Mouse (Mus musculus) right cerebral cortex, adult 2 months (tissue): Measurements from ENCODE around the gene Scg3.
"Not testable (repeated sequence)": the region's sequence is repeated elsewhere in the genome, so short reads cannot be mapped to it uniquely, and the experiment has no call there.

Experiments
- DNase-seq, 2 experiments: peaks; one replicate each; pipeline ENCODE4 v3.0.0; 2021 to 2022; ENCODE audit warnings: low spot score in 2 of 2

The Scg3 gene

GRCm38 (mm10) chr9:75683426-75684191, at the start of gene Scg3:
Gene Scg3 (minus strand): TSS chr9:75684056.
- peak; percentile 96 to 97 for DNase-seq

DNA sequence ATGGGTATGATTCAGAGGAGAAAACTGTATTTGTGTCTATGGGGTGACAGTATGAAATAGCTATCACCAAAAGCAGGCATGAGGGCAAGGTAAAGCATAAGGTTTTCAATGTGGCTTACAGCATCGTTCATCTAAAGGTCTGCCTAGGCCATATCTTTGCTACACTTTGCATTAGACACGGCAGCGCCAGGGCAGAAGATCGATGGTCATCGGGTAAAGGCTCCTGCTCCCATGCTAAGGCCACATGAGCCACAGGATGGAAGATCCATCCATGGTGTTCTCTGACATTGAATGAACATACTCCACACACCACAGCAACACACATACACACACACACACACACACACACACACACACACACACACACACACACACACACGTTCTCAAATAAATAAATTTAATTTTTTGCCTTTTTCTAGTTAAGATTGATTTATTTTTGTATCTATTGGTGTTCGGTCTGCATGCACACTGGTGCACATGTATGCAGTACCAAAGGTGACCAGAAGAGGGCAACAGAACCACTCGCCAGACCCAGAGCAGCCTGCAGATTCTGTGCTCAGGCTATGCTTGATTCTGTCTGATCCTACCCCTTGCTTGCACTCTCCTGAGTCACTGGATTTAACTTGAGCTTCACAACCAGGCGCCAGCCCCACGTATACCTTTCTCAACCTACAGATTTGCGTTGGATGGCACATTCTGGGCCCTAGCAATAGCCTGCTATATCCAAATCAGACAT, 36.3 kb upstream of the Scg3 start:
- DNase-seq, result peak; percentile 68 to 77

DNA sequence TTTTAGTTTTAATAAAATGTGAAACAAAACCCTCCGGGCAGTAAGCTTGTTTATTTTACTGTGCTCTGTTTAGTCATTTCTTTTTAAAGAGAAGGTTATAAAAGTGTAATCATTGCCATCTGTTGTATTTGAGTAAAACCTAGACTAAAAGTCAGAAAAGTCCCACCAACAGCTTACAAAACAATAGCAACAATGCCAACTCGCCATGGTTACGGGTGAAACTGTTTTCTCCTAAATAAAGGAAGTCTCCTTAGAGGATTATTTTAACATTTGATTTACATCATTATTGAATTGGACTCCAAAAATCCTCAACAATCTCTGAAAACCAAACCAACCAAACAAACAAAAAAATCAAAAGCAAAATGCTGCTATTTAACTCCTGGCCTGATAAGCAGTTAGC, 35.6 kb upstream of the Scg3 start:
- DNase-seq, result no peak

DNA sequence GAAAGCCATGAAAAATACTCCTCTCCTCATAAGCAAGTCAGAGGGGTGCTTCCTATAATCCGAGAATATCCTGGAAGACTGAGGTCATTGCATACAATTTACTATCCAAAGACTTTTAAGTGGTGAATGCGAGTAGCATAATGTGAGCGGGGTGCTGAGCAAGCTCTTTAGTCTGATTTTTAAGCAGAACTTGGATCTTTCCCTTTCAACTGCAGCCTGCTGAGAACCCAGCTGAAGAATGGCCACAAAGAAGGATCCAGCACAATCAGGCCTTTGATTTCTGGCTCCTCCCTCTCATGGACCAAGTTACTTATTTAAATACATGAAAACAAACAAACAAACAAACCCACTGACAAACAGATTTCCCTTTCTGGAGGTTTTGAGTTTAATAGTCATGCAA, 916 bp upstream of the Scg3 start:
- no peak for DNase-seq

- no peak for DNase-seq
These were observed 436 bp upstream of the Scg3 start for GRCm38 (mm10) chr9:75684292-75684691.

DNA sequence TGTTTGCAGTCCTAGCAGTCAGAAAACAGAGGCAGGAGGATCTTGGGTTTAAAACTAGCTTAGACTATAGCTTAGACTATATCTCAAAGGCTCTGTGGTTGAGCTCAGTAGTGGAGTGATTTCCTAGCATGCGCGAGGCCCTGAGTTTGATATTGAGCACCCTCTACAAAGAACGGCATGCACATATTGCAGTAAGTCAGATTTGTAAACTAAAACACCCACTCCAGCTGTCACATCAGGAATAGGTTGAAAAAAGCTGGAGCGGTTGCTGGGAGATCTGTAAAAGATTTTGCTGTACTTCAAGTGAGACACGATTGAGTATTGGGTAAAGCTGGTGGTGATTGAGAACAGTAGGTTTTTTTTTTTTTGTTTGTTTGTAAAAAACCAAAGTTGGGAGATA, 3.2 kb downstream of the Scg3 start:
- DNase-seq, result peak in 1 of 2 experiments; percentile 32

- DNase-seq, result no peak
These were observed 4.2 kb downstream of the Scg3 start for GRCm38 (mm10) chr9:75679629-75680028.

GRCm38 (mm10) chr9:75678341-75678740, 5.5 kb downstream of the Scg3 start:
- no peak for DNase-seq

DNA sequence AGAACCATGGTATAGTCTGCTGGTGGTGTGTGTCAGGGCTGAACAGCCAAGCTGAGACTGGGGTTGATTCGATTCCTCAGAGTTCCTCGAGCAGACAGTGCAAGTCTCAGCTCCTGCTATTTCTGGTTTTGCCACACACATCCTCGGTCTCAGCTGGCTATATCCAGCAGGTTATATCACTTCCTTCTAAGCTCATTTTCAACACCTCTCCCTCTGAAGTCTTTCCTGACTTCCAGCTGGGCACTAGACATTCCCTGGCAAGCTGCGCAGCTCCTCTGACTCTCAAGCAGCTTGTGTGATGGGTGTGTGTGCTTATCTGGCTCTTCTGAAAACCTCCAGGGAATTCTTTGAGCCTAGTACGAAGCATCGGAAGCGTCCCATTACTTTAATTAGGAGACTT, 7.6 kb downstream of the Scg3 start:
- peak; percentile 48 to 59 for DNase-seq

DNA sequence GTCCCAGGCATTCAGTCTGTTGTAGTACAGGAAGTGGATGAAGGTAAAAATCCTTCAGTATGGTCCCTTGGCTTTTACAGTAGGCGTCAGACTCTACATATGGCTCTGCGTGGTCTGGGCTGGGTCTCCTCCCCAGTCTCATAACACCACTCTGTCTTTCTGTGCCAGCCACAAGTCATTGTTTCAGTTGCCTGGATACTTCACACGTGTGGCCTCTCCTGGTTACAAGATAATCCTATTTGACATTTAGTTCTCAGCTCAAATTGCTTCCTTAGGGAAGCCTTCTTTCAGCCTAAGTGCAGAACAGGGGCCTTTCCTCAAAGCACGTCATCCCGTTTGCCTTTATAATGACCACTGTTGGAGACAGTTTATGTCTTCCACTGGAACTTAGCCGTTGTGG, 11.1 kb downstream of the Scg3 start:
- no peak for DNase-seq

DNA sequence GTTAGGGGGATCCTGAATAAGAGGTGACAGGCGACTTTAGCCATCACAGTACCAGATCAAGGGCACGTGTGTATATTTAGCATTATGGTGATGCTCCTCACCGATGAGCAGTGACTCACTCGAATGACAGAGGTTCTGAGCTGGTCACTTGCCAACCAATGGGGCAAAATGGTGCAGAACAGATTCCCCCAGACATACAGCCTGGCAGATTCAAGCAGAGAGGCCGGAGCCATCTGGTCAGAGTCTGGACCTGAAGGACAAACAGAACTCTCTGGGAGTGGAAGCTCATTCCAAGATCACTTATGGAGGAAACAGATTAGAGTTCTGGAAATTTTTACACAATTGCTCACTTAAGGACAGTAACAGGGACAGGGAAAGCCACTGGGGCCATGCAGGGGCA, 17.2 kb downstream of the Scg3 start:
- DNase-seq, result no peak

- no peak for DNase-seq
These were observed 18.5 kb downstream of the Scg3 start for GRCm38 (mm10) chr9:75665364-75665763.

GRCm38 (mm10) chr9:75660917-75661316, 22.9 kb downstream of the Scg3 start:
- DNase-seq, result peak; percentile 64 to 76

DNA sequence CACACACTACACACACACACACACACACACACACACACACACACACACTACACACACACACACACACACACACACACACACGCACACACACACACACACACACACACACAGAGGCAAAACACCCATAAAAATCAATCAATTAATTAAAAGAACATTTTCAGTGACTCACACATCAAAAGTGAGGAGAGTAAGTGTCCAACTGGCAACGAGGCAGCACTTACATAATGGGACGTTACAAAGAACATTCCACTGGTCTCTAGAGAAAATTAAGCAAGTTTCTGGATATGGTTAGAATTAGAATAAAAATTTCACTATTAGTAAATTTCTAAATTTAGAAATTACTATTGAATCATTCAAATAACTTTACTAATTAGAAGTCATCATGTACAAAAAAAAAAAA, 27.4 kb downstream of the Scg3 start:
- DNase-seq, result not testable (repeated sequence)

DNA sequence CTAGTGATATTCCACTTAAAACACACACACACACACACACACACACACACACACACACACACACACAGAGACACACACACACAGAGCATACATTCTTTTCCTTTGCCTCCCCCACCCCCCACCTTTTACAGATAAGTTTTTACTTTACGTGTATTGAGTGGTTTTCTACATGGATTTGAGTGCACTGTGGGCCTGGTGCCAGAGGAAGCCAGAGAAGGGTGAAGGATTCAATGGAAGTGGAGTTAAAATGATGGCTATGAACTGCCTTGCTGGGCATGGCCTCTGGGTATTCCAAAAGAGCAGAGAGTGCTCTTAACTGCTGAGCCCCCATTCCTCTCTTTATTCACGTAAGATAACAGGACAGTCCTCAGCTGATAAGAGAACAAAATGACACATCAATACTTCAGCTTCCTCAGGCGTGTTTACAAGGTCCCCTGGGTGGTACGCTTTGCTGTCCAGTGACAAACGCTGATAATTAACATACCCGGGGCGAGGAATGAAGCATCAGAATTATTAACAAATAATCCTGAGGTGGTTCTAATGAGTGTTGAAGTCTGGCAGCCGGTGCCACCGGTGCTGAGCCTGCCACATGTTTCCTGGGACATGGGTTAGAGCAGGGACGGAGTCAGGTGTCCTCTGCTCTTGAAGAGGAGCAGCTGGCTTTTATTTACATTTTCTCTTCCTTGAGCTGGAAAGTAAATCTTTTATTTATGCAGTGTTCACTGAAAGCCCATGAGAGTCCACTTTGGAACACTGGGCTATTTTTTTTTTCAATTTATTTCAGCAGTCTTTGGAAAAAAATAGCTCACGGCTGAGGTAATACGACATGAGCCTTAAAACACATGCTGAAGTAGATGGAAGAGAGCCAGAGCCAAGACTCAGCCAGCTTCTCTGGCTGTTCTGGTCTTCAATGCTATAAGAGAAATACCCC, 29.6 kb downstream of the Scg3 start:
- DNase-seq, result no peak

DNA sequence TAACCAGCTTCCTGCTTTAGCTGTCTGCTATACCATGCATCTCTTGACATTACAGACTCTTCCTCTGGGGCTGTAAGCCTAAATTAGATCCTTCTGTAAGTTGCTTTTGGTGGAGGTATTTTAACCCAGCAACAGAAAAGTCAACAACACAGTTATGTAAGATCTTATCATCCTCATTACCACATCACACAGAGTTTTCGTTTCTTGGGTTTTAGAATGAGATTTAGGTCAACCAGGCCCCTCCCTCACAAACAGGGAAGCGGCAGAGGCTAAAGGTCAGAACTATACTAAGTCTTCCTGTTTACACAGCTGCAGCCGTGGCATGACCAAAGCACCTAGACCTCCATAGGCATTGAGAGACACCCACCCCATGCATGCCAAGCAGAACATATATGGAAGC, 38.5 kb downstream of the Scg3 start:
- no peak for DNase-seq

DNA sequence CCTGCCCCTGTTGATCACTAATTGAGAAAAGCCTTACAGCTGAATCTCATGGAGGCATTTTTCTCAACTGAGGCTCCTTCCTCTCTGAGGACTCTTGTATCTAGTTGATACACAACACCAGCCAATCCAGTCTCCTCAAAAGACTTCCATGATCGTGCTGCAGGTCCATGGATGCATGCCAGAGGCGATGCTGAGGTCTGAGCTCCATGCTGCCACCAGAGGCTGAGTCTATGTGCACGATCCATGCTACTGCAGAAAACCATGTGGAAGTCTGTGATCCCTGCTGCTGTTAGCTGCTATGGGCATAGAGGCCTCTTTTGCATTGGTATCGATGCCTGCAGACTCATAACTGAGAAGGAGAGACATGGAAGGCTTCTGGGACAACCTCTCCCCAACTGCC, 49.6 kb downstream of the Scg3 start:
- no peak for DNase-seq

DNA sequence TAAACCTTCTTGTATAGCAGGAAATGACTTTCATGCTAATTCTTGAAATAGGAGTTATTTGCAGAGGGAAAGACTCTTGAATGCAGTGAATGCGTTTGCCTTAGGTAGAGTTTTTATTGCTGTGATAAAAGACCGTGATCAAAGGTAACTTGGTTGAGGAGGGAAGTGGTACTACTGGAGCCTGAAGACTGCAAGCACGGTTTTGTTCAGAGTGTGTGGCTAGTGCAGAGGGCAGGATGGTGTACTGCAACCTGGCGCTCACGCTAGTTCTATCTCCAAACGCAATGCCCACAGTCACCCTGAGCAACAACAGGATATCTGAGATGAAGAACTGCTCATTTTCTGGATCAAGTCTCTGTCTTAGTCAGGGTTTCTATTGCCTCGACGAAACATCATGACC, 50.3 kb downstream of the Scg3 start:
- no peak for DNase-seq

- DNase-seq, result no peak
These were observed 51.0 kb downstream of the Scg3 start for GRCm38 (mm10) chr9:75632902-75633301.

- no peak for DNase-seq
These were observed 51.7 kb downstream of the Scg3 start for GRCm38 (mm10) chr9:75632111-75632510.

- no peak for DNase-seq
These were observed 52.9 kb downstream of the Scg3 start for GRCm38 (mm10) chr9:75630823-75631454.

DNA sequence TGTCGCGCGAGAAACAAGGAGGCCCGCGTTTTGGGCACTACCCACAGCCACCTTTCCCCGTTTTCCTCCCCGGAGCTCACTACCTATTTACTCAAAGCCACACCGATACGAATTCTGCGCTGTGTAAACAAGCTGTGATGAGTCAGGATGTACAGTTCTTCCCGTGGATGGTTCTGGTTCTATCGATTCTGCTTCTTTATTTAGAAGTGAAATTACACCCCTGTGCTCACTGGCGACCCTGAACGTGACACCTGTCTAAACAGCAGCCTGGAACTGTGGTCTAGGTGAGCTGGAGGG, 57.6 kb downstream of the Scg3 start:
- peak; percentile 55 to 59 for DNase-seq
